Mouse (Mus musculus) activated CD4-positive, CD25-positive, alpha-beta regulatory T cell, adult 4 months (primary cell): Measurements from ENCODE around the gene Fam71d. TPM values are rescaled to one million over a fixed set of nuclear protein-coding genes. Genes with fewer than 3 reads are reported as not detected.

Experiments
- ATAC-seq: one replicate; pipeline ENCODE4 v1.8.0; 2017
- polyA plus RNA-seq, 2 experiments: library from polyadenylated mRNA; unstranded; fragments of 100-300 nt; shearing (Covaris generic); gene quantifications; one replicate each; pipeline ENCODE4 v1.2.1; 2017

Gene Fam71d
- polyA plus RNA-seq, 2 experiments from 2014 or later, result not detected

GRCm38 (mm10) chr12:78777916-78778315 lies 86.6 kb downstream of the Fam71d start:
- no peak for ATAC-seq

- ATAC-seq, result no peak
Measured at GRCm38 (mm10) chr12:78778423-78779067, 87.2 kb downstream of the Fam71d start.

Other genes with a start within 250 kb of the Fam71d start
- 10 to 100 TPM in 1 of 2 experiments, 1 to 10 TPM in 1; 9.7 to 11.7 TPM for gene Mpp5, start 57.4 kb downstream of the Fam71d start, polyA plus RNA-seq
- 100 to 1,000 TPM; 214 to 224 TPM for gene Atp6v1d, start 170.1 kb downstream of the Fam71d start, polyA plus RNA-seq
- 100 to 1,000 TPM; 222 to 224 TPM for gene Eif2s1, start 170.3 kb downstream of the Fam71d start, polyA plus RNA-seq
- under 1 TPM in 1 of 2 experiments, not detected in 1; 0.34 TPM for gene Plek2, start 215.4 kb downstream of the Fam71d start, polyA plus RNA-seq